Mouse (Mus musculus) neural tube, embryonic 15.5 days (tissue): Measurements from ENCODE around the gene Cwc25. TPM values are rescaled to one million over a fixed set of nuclear protein-coding genes. Genes with fewer than 3 reads are reported as not detected.
"Not testable (repeated sequence)": the region's sequence is repeated elsewhere in the genome, so short reads cannot be mapped to it uniquely, and the experiment has no call there.

ENCODE experiments used
- ATAC-seq: fragments of 200-750 bp; cut with Nextera tagmentation; 2 replicates; pipeline ENCODE4 v1.8.0; 2017; ENCODE audit warnings: mild to moderate bottlenecking, moderate TSS enrichment, moderate library complexity; ENCODE audit not compliant: low FRiP score
- H3K27ac ChIP-seq: fragments of 300-500 bp; sonication (generic); replicated peaks from 2 replicates; pipeline ENCODE4 v1.5.1; 2015; ENCODE audit warnings: mild to moderate bottlenecking, inconsistent platforms
- H3K27me3 ChIP-seq: fragments of 300-500 bp; sonication (generic); replicated peaks from 2 replicates; pipeline ENCODE4 v1.6.1; 2015; ENCODE audit warnings: inconsistent platforms
- H3K36me3 ChIP-seq: fragments of 300-500 bp; sonication (generic); 2 replicates; pipeline ENCODE4 v1.6.1; 2015; ENCODE audit warnings: inconsistent platforms
- H3K4me1 ChIP-seq: fragments of 300-500 bp; sonication (generic); 2 replicates; pipeline ENCODE4 v1.6.1; 2015; ENCODE audit warnings: inconsistent platforms
- H3K4me2 ChIP-seq: fragments of 300-500 bp; sonication (generic); 2 replicates; pipeline ENCODE4 v1.6.1; 2015; ENCODE audit warnings: inconsistent platforms, mild to moderate bottlenecking, moderate library complexity
- H3K4me3 ChIP-seq: fragments of 300-500 bp; sonication (generic); replicated peaks from 2 replicates; pipeline ENCODE4 v1.5.1; 2015; ENCODE audit warnings: mild to moderate bottlenecking, inconsistent platforms
- H3K9ac ChIP-seq: fragments of 300-500 bp; sonication (generic); replicated peaks from 2 replicates; pipeline ENCODE4 v1.6.1; 2015; ENCODE audit warnings: mild to moderate bottlenecking, inconsistent platforms
- H3K9me3 ChIP-seq: fragments of 300-500 bp; sonication (generic); replicated peaks from 2 replicates; pipeline ENCODE4 v1.6.1; 2016; ENCODE audit warnings: inconsistent platforms
- whole genome bisulfite sequencing: fragments of 180-500 bp; shearing (Covaris S2); methylation state at CpG from one replicate; pipeline ENCODE4 v1.1.7; 2015; ENCODE audit warnings: mixed read lengths; 5-methylcytosine and 5-hydroxymethylcytosine counted together
- polyA plus RNA-seq: library from polyadenylated mRNA; unstranded; fragments of >200 nt; fragmentation: Nextera tagmentation; extraction: Ambion mirVana; gene quantifications from 2 replicates; pipeline ENCODE4 v1.2.1, GENCODE M21; 2015

Gene Cwc25
- polyA plus RNA-seq, 1 experiment from 2014 or later: 16.2 TPM

DNA sequence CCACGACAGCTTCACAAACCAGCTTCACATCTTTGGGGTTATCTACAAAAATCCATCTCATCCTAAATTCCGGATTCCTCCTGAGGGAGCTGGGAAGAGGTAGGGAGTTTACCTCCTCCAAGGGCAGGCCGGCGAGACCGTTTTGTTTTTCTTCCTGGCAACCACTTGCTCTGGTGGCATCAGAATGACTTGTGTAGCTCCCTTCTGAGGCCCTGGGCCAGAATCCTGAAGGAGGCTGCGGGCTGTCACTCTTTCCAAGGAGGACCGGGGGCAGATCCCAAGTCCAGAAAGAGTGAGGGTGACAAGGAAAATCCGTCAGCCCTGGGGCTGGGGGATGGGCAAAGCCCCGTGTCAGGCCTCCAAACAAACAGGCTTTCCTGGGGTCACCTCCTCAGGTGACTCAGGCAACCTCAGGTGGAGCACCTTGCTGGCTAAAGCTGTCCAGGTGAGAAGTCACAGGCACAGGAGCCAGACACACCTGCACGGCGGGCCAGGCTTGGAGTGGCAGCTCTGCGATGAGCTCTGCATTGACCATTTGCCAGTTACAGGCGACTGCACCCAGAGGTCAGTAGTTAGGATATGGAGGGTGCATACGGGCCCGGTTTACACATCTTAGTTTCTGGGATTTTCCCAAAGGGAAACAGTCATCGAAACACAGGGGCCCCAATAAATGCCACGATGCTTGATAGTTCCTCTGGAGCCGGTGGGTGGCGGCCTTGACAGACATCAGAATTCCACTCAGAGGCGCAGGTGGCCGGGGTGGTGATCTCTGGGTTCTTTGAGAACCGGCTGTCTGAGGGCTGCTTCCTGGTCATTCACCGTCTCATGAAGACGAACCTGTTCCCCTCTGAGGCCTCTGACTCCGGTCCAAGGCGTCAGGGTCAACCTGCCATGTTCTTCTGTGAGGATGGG lies 48.7 kb downstream of the Cwc25 start:
- Histone ChIP-seq H3K27ac (no peak overlapping the region), H3K4me2 (no peak overlapping the region), H3K4me3 (no peak overlapping the region), H3K36me3 (peaks cover 79% of the 10 kb centered on the region), H3K27me3 (no peaks in the 10 kb centered on the region), H3K9me3 (no peaks in the 10 kb centered on the region), H3K4me1 (peaks cover 5% of the 10 kb centered on the region; the same call in 1 of the 2 replicates), H3K9ac (no peak overlapping the region)
- WGBS: 91% methylated on average over 26 of the region's 26 CpGs
- no peak for ATAC-seq

DNA sequence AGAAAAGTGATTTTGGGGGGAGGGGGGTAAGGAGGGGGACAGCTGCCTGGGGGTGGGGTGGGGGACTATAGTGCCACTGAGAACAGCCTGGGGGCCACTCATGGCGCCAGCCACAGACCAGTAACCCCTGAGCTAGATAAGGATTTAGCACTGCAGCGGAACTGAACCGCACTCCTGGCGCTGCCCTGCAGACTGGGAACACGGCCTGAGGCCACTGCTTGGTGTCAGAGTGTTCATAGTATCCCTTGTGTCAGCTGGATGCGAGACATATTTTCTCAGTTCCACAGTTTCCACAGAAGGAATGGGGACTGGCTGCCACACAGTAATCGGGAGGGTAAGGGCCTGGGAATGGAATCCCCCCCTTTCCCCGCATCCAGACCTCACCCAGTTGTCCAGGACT lies 50.3 kb downstream of the Cwc25 start:
- no peak for ATAC-seq
- Histone ChIP-seq H3K4me3 (no peak overlapping the region), H3K27ac (no peak overlapping the region), H3K4me1 (peaks cover 5% of the 10 kb centered on the region; the same call in 1 of the 2 replicates), H3K9ac (no peak overlapping the region), H3K27me3 (no peaks in the 10 kb centered on the region), H3K4me2 (no peak overlapping the region), H3K36me3 (peaks cover 76% of the 10 kb centered on the region), H3K9me3 (no peaks in the 10 kb centered on the region)
- WGBS: 91% methylated on average over 8 of the region's 8 CpGs

GRCm38 (mm10) chr11:97714784-97715760 lies 51.3 kb downstream of the Cwc25 start:
- peaks cover 5% of the 10 kb centered on the region; the same call in 1 of the 2 replicates for H3K4me1 ChIP-seq
- H3K4me2 ChIP-seq: no peak overlapping the region
- peaks cover 71% of the 10 kb centered on the region for H3K36me3 ChIP-seq
- no peak overlapping the region for H3K9ac ChIP-seq
- ATAC-seq: no peak
- H3K9me3 ChIP-seq: no peaks in the 10 kb centered on the region
- no peaks in the 10 kb centered on the region for H3K27me3 ChIP-seq
- WGBS: 91% methylated on average over 14 of the region's 14 CpGs
- no peak overlapping the region for H3K4me3 ChIP-seq
- H3K27ac ChIP-seq: no peak overlapping the region

DNA sequence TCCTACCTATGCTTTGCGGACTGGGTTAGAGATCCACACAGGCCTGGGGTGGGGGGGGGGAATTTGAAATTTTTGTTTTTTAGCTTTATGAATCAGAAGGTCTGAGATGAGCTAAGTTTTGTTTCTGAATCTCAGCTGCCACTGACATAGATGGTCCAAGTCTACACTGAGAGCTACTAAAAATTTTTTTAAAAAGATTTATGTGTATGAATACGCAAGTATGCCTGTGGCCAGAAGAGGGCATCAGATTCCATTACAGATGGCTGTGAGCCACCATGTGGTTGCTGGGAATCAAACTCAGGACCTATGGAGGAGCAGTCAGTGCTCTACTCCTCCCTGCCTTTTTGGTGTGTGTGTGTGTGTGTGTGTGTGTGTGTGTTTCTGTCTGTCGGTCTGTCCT lies 52.0 kb downstream of the Cwc25 start:
- Histone ChIP-seq H3K9ac (no peak overlapping the region), H3K4me3 (no peak overlapping the region), H3K27me3 (no peaks in the 10 kb centered on the region), H3K4me1 (peaks cover 5% of the 10 kb centered on the region; the same call in 1 of the 2 replicates), H3K27ac (no peak overlapping the region), H3K4me2 (no peak overlapping the region), H3K36me3 (peaks cover 64% of the 10 kb centered on the region), H3K9me3 (no peaks in the 10 kb centered on the region)
- 95% methylated on average over 3 of the region's 3 CpGs for WGBS
- ATAC-seq: no peak

DNA sequence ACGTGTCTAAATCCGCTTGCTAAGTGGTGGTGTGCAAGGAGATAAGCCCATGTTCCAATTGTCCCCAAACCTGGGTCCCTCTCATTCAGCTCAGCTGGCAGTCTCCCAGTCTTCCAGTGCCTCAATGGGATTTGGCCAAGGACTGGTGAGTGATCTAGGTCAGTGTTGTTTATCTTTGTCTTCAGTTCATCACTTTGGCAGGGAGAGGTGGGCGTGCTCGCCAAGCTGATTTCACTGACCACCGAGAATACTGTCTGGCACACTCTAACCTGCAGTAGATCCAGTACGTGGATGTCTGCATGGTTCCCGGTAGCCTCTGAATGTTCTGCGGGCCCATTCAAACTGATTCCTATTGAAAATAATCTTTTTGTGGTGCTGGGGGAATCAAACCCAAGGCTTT lies 52.5 kb downstream of the Cwc25 start:
- ATAC-seq: no peak
- Histone ChIP-seq H3K27ac (0 out of 2 replicates have a peak overlapping the region, but pooled peaks have one; percentile 41), H3K9ac (no peak overlapping the region), H3K4me2 (no peak overlapping the region), H3K27me3 (no peaks in the 10 kb centered on the region), H3K36me3 (peaks cover 62% of the 10 kb centered on the region), H3K4me3 (no peak overlapping the region), H3K4me1 (peaks cover 5% of the 10 kb centered on the region; the same call in 1 of the 2 replicates), H3K9me3 (no peaks in the 10 kb centered on the region)
- 87% methylated on average over 8 of the region's 8 CpGs for WGBS

- peaks cover 5% of the 10 kb centered on the region; the same call in 1 of the 2 replicates for H3K4me1 ChIP-seq
- H3K36me3 ChIP-seq: peaks cover 61% of the 10 kb centered on the region
- H3K9ac ChIP-seq: no peak overlapping the region
- no peak overlapping the region for H3K4me2 ChIP-seq
- 93% methylated on average over 15 of the region's 15 CpGs for WGBS
- no peaks in the 10 kb centered on the region for H3K9me3 ChIP-seq
- H3K27me3 ChIP-seq: no peaks in the 10 kb centered on the region
- ATAC-seq: no peak
- H3K4me3 ChIP-seq: no peak overlapping the region
- H3K27ac ChIP-seq: no peak overlapping the region
Measured at GRCm38 (mm10) chr11:97712286-97712685, 54.1 kb downstream of the Cwc25 start.

GRCm38 (mm10) chr11:97711200-97711900 lies 55.0 kb downstream of the Cwc25 start:
- 87% methylated on average over 13 of the region's 13 CpGs for WGBS
- no peaks in the 10 kb centered on the region for H3K9me3 ChIP-seq
- H3K4me2 ChIP-seq: no peak overlapping the region
- peaks cover 62% of the 10 kb centered on the region for H3K36me3 ChIP-seq
- no peaks in the 10 kb centered on the region for H3K27me3 ChIP-seq
- no peak overlapping the region for H3K27ac ChIP-seq
- no peak overlapping the region for H3K4me3 ChIP-seq
- peaks cover 5% of the 10 kb centered on the region; the same call in 1 of the 2 replicates for H3K4me1 ChIP-seq
- ATAC-seq: no peak
- no peak overlapping the region for H3K9ac ChIP-seq

GRCm38 (mm10) chr11:97710067-97710466 lies 56.3 kb downstream of the Cwc25 start:
- not testable (repeated sequence) for H3K4me1 ChIP-seq, ATAC-seq, H3K27me3 ChIP-seq, H3K4me2 ChIP-seq, H3K4me3 ChIP-seq, H3K27ac ChIP-seq, H3K9ac ChIP-seq, H3K9me3 ChIP-seq
- peaks cover 66% of the 10 kb centered on the region for H3K36me3 ChIP-seq
- 77% methylated on average over 2 of the region's 2 CpGs for WGBS

DNA sequence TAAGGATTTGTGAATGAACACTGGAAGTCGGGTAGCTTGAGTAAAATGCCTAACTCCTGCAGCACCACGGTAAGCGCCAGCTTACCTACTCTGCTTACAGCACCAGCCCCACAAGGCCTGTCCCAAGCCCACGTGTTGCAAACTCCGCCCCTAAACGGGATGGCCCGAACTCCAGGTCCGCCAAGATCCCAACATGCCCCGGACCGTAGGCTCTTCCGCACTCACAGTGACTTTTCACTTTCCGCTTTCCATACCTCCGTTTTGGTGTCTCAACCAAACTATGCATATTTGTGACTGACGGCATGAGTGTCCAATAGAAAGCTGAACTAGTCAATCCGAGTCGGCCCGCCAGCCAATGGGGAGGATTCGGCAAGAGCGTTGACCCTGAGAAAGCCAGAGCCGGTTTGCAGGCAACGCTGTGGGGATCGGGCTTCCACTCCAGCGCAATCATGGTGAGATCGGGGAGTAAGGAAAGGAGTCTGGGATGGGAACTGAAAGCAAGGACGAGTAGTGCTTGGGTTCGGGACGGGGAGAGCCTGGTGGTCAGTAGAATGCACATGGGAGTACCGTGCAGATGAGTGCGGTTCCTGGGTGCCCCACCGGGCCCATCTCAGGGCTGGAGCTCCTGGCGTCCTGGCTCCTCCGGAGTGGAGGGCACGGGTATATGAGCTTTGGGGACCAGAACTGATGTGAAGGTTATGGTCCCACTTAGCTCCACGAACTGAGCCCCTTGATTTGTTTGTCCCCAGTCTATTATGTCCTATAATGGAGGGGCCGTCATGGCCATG lies 63.1 kb downstream of the Cwc25 start, which contains the start of gene Psmb3:
Gene Psmb3 (plus strand): TSS at position 361 of the 788 bp plus-strand sequence.
- WGBS: under 1% methylated on average over 35 of the region's 35 CpGs

GRCm38 (mm10) chr11:97702393-97702745 lies 64.0 kb downstream of the Cwc25 start:
- Histone ChIP-seq H3K27me3 (no peaks in the 10 kb centered on the region), H3K9ac (peak overlapping the region; percentile 83), H3K4me3 (peak overlapping the region; percentile 95), H3K36me3 (peaks cover 18% of the 10 kb centered on the region), H3K4me2 (peak overlapping the region; percentile 90), H3K9me3 (no peaks in the 10 kb centered on the region), H3K4me1 (peaks cover 39% of the 10 kb centered on the region), H3K27ac (peak overlapping the region; percentile 97)
- ATAC-seq: peak; percentile 40; the same call in 1 of the 2 replicates
- under 1% methylated on average over 24 of the region's 24 CpGs for WGBS

More for the DNA sequence above, 63.1 kb downstream of the Cwc25 start, which contains the start of gene Psmb3:
- Histone ChIP-seq H3K4me3 (peak within 1 kb of the TSS; percentile 95), H3K9me3 (no peaks in the 10 kb centered on the region), H3K4me1 (peaks cover 31% of the 10 kb centered on the region), H3K27me3 (no peaks in the 10 kb centered on the region), H3K36me3 (peaks cover 24% of the 10 kb centered on the region), H3K27ac (peak within 1 kb of the TSS; percentile 97), H3K9ac (peak within 1 kb of the TSS; percentile 83), H3K4me2 (peak within 1 kb of the TSS; percentile 90)
- ATAC-seq: peak; percentile 90
